Mouse (Mus musculus) MEL-GATA-1-ER (cell line): ENCODE results near the gene Lenep.

ENCODE experiments used
- DNase-seq: peaks from one replicate; pipeline ENCODE4 v3.0.0-alpha.2; 2012; ENCODE audit warnings: low read depth; ENCODE audit errors: extremely low read depth

Lenep gene

GRCm38 (mm10) chr3:89378394-89379067 lies 24.1 kb downstream of the Lenep start:
- DNase-seq = no peak

DNA sequence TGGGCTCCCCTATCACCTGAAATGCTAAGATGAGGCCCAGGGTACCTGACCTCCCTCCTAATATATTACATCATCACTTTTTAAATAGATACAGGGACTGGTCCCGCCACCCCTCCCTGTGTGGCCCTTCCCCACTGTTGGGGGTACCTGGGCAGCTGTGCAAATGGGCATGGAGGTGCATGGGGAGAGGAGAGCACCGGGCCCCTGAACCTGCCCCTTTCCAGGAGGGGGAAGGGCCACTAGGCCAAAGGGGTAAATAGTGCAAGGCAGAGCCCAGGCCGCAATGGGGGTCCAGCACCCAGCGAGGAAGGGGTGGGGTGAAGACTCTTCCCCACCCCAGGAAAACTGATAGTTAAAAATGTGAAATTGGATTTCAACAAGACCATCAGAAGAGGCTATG lies 24.8 kb downstream of the Lenep start:
- DNase-seq = no peak

- no peak for DNase-seq
Measured at GRCm38 (mm10) chr3:89373581-89374231, 28.9 kb downstream of the Lenep start.

DNA sequence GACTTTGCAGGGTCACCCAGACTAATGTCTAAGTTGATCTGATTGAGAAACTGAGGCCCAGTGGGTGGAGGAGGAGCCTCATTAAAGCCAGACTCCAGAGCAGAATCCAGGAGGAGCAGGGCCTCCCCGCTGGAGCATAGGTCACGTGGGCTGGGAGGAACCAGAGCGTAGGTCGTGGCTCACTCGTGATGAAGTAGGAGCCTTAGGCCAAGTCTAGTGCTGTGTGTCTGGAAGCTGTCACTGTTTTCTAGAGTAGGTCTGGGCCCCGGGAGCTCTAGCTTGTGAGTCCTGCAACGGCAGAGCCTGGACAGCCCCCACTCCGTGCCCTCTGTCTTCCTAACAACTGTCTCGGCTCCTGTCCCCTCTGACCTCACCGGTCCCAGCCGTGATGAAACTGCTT lies 35.3 kb downstream of the Lenep start:
- DNase-seq = no peak

- DNase-seq = no peak
Measured at GRCm38 (mm10) chr3:89365486-89366414, 36.8 kb downstream of the Lenep start.

DNA sequence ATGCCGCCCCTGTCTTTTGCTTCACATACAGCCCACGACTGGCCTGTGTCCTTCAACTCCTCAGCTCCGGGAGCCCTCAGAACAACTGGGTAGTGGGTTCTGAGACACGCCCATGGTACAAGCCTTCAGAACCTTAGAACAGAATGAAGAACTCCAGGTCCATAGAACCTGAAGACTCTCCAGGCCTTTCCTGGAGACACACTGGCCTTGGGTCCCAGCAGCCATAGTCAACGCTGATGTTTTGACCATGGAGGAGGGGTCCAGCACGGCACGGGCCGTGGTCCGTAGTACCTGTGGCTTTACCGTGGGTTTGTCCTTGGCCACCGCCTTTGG lies 37.5 kb downstream of the Lenep start, which contains the start of gene Dcst1:
Gene Dcst1 (minus strand): TSS at position 101 of the 333 bp plus-strand sequence.
- no peak for DNase-seq

DNA sequence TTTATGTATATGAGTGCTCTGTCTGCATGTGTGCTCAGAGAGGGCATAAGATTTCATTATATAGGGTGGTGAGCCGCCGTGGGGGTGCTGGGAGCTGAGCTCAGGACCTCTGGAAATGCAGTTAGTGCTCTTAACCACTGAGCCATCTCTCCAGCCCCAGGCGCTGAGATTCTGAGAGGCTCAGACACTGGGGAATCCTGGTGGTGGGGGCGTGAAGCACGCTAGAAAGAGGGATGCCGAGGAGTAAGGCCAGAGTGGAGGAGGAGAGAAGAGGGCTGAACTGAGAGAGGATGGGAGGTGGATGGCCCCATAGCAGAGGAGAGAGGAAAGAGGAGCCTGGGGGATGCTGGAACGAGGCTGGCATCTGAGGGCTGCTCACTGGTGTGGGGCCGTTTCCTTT lies 38.0 kb downstream of the Lenep start:
- no peak for DNase-seq

- DNase-seq = no peak
Measured at GRCm38 (mm10) chr3:89361675-89362074, 40.9 kb downstream of the Lenep start, which contains the start of gene Dcst2. Gene Dcst2, plus strand, starts transcription at chr3:89361975.

- peak; percentile 77 for DNase-seq
Measured at GRCm38 (mm10) chr3:89360237-89360636, 42.4 kb downstream of the Lenep start.

GRCm38 (mm10) chr3:89359630-89360029 lies 43.0 kb downstream of the Lenep start:
- no peak for DNase-seq

- no peak for DNase-seq
Measured at GRCm38 (mm10) chr3:89356029-89356428, 46.6 kb downstream of the Lenep start.

- DNase-seq = no peak
Measured at GRCm38 (mm10) chr3:89355512-89355902, 47.1 kb downstream of the Lenep start.

DNA sequence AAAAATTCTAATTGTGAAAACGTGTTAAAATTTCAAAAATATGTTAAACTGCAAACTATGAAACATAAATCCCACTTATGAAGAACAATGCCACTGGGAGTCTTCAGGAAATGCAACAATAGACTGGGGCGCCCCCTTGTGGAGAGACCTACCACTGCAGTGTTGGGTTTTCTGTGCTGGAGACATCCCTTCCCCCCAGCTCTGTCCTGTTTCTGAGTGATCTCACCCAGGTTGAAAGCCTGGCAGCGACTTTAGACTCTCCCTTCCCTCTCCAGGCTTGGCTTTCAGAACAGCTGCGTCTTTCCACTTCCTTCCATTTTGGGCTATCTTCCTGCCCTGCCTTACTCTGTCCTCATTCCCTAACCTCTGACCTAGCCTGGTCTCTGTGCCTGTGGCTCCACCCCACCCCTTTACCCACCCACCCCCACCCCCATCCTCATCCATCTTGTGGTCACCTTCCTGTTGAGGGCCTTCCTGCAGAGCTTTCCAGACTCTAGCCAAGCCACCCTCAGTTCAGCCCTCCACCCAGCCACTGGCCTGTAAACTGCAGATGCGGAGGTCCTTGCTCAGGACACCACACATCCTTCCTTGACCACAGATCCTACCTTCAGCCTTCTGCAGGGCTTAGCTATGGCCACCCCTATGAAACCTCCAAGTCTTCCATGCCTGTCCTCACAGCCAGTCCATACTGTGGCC lies 47.6 kb downstream of the Lenep start:
- DNase-seq = peak; percentile 50

DNA sequence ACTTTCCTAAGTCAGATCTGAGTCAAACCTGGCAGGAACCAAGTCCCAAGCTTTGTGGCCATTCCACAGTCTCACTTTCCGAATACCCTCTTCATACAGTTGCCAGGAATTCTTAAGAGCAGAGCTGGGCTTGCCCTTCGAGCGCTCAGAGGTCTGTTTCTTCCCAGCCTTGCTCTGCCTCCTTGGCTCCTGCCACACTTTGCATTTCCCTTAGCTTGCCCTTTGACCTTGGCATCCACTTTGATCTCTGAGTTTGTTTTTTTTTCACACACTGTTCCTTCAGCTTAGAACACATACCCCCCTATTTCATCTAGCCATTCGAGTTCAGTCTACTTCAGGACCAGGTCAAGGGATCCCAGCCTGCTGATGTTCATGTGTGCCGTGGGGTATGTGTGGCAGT lies 51.3 kb downstream of the Lenep start:
- no peak for DNase-seq
